Mouse (Mus musculus): ENCODE measurements at regions not wholly inside any gene's neighbourhood (a gene's known extent, or its start where the extent isn't known, plus 50 kb on each side); places are given as distances from the start of the nearest gene placed in this dataset.
A peak's percentile ranks its signal among the peaks of the same experiment; 100 is the strongest.

DNA sequence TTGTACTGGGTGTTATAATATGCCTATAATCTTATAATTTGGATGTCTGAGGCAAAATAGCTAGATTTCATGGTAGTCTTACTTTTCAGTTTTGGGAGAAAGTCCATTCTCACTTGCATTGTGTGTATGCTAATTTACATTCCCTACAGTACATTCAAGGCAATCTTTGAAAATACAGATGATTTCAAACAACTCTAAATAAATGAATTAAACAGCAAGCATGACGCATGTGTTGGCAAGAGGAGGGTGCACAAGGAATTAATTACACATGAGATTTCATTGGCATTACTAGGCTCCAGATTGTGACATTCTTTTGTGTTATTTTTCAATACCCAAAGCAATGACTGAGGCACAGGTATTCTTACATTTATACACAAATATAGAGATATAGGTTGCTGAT lies 495.2 kb upstream of the Cypt12 start:
- DNase-seq = no peak
- intact Hi-C loops (cut with DNase I) = no loop called here

DNA sequence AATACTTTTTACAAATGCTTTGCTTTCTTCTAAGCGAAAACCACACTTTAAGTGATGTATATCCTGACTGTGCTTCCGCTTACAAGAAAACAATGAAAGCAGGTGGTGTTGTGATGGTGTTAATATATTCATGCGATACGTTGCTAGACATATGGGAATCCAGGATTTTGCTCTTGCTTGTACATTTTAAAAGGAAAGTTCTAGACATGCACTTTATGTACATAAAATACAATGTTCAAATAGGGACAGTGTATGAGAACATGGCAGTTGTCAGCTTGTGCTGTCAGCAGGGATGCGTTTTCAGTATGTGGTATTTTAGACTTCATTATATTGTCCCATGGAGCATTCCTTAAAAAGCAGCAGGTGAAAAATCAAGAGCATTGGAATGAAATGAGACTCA lies 487.7 kb upstream of the Cypt12 start:
- intact Hi-C loops (cut with DNase I) = no loop called here

GRCm38 (mm10) chr3:17461365-17461764 lies 486.8 kb upstream of the Cypt12 start:
- intact Hi-C loops (cut with DNase I) = no loop called here
- no peak for DNase-seq

More for the DNA sequence above, 487.7 kb upstream of the Cypt12 start:
- no peak for DNase-seq

- intact Hi-C loops (cut with DNase I) = no loop called here
- DNase-seq = no peak
Observed at GRCm38 (mm10) chr3:17473812-17474211, 474.4 kb upstream of the Cypt12 start.

- no peak for DNase-seq
- intact Hi-C loops (cut with DNase I) = loop anchor here (5.0 kb wide), 1 partner anchor 298 kb away; no protein-coding TSS in a partner anchor
Observed at GRCm38 (mm10) chr3:17489240-17490142, 458.7 kb upstream of the Cypt12 start.

DNA sequence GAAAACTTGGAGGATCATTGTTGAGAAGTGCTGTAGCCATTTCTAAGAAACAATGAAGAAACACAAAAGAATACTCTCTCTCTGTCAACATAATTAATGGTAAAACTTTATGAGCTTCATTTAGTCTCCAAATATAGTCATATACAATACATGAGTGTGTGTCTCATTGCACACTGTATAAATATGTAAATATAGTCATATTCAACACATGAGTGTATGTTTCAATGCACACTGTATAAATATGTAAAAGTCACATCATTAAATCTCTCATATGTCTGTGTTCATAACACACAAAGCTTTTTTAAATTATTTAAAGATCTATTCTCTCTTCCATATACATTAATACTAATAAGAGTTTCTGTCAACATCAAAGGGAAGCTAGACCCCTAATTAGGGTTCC lies 457.6 kb upstream of the Cypt12 start:
- intact Hi-C loops (cut with DNase I) = no loop called here
- DNase-seq = no peak

DNA sequence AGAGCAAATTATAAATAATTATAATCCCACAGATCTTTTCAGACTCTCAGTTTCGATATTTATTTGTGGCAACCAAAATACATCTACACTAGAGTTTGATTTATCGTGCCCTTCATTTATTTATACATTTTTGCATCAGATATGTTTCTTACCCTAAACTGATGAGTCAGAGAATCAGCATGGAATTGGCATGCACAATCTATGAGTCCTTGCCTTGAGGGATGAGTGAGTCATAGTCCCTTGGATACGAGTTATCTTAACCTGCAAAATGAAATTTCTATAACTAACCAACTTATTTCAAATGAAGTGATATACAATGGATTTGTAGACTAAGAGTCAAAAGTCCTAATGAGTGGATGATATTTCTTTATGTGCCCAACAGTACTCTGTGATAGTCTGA lies 449.9 kb upstream of the Cypt12 start:
- DNase-seq = no peak
- intact Hi-C loops (cut with DNase I) = no loop called here

- DNase-seq = no peak
- intact Hi-C loops (cut with DNase I) = no loop called here
Observed at GRCm38 (mm10) chr3:17501556-17501955, 446.7 kb upstream of the Cypt12 start.

DNA sequence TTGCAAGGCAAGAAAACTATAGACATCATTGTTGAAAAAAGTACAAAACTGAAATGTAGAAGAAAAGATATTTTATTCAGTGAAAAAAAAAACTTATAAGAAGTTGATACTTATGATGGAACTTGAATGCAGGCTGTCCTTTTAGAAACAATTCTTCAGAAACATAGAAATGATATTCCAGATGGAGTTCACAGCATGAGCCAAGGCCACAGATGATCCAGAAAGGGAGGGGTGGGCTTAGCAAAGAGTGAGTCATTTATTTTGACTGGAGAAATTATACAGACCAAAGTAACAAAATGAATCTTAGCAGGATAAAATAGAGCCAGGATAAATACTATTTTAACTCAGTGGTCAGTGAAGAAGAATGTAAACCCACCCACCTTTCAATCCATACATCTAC lies 406.9 kb upstream of the Cypt12 start:
- DNase-seq = no peak
- intact Hi-C loops (cut with DNase I) = no loop called here

DNA sequence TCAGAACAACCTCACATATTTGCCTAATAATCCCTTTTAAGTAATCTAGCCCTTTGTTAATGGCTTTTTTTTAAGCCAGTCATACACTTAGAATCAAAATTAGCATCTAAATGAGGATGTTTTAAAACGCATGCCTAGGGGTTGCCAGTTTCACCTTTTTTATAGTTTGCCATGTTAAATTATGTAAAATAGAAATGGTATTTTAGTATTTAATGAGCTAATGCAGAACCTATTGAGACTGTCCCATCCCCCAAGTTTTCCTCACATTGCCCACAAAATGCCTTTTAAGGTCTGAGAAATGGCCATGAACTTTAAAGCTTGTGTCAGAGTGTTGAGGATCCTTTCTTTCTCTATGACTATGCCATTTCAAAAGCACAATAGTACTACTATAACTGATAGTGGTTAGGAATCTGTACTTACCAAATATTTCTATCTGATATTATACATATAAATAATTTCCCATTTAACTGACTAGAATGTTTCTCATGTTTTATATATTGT lies 400.6 kb upstream of the Cypt12 start:
- no peak for DNase-seq
- intact Hi-C loops (cut with DNase I) = no loop called here

GRCm38 (mm10) chr3:17582487-17582886 lies 365.7 kb upstream of the Cypt12 start:
- DNase-seq = no peak
- intact Hi-C loops (cut with DNase I) = no loop called here

GRCm38 (mm10) chr3:17589956-17590546 lies 358.2 kb upstream of the Cypt12 start:
- intact Hi-C loops (cut with DNase I) = no loop called here
- no peak for DNase-seq

DNA sequence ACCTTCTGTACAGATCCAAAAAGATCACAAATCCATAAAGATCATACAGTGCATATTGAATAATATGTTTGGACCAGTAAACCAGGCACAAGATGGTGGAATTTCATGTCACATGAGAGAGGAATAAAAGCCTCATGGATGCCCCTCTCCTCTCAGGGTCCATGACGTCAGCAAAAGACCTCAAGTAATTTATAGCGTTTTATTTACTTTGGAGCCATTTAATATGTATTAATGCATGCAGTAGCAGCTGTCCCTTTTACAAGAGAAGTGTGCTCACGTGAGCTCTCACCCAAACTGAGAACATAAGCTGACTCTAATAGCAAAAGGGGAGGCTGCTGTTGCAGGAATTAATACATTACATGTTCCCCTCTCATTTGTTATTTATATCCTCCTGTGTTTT lies 355.7 kb upstream of the Cypt12 start:
- intact Hi-C loops (cut with DNase I) = no loop called here
- no peak for DNase-seq

GRCm38 (mm10) chr3:17596365-17596764 lies 351.8 kb upstream of the Cypt12 start:
- no peak for DNase-seq
- intact Hi-C loops (cut with DNase I) = no loop called here

DNA sequence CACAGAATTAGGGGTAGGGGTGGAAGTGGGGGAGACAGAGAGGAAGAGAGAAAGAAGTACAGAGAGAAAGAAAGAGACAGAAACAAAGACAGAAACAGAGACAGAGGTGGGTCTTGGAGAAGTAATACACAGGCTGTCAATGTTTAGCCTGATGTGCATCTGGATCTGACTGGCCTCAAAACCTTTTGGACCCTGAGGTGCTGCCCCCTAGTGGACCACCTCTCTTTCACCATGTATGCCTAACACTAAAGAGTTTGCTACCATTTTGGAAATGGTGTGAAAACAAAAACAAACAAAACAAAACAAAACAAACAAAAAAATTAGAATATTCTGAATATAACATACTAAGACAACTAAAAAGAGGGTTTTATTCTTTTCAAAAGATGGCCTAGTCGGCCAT lies 334.7 kb upstream of the Cypt12 start:
- intact Hi-C loops (cut with DNase I) = loop anchor here (10.0 kb wide), 1 partner anchor 181 kb away; no protein-coding TSS in a partner anchor
- no peak for DNase-seq

DNA sequence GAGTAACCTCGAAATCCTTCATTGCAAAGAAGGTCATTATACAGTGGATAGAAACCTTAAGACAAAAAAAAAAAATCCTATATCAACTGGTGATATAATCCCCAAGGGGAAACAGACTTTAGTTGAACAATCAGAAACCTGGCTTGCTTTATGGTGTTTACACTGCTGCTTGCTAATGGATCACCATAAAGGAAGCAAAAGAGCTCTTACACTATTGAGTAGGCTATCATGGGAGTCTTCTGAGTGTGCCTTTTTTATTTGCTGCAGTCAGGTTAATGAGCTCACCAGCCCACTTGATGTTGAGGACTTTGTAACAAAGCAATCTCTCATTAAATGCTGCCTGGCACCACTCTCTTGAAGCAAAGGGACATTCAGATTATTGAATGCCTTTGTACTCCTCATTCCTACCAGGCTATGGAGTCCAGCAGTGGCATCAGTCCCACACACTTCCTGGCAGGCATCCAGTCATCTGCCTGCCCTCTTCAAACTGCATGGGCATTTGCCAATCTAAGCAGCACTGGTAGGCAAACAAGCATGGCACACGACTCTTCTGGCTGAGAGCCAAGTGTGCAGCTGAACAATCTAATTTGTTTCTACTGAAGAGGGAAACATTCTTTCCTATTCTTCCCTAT lies 331.7 kb upstream of the Cypt12 start:
- peak; percentile 60 to 71 for DNase-seq

DNA sequence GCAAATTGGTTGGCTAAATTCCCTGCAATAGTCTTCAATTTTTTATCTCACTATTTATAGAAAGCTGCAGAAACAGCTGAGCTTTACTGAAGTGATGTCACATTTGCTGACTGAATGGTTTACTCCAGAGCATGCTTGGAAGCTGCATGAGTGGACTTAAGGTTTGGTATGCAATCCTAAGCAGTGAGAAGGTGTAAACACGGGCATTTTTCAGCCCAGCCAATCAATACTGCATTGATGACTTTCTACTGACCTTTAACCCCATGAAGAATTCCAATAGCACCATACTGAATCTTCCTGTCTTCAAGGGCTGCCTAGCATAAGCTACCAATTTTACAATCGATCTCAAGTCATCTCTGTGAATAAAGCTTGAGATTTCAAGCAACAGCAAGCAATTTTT lies 328.7 kb upstream of the Cypt12 start:
- intact Hi-C loops (cut with DNase I) = loop anchor here (10.0 kb wide), 1 partner anchor 175 kb away; no protein-coding TSS in a partner anchor

More for the DNA sequence above, 331.7 kb upstream of the Cypt12 start:
- intact Hi-C loops (cut with DNase I) = loop anchor here (10.0 kb wide), 1 partner anchor 178 kb away; no protein-coding TSS in a partner anchor

DNA sequence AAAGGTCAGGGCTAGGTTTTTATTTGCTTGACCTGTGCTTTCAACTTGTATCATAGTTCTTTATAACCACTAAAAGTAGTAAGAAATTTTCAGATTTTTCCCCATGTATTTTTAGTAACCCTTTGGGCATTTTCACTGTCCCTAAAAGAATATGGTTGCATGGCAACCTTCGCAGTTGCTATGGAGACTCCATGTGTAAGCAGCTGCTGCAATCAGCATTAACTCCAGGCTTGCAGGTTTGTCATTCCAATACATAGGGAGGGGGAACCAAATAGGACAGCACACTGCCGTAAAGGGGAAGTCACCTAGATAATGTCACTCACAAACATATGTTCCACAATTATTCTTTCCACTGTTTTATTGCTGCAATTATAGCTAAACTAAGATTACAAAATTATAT lies 328.3 kb upstream of the Cypt12 start:
- intact Hi-C loops (cut with DNase I) = loop anchor here (10.0 kb wide), 1 partner anchor 175 kb away; no protein-coding TSS in a partner anchor
- DNase-seq = no peak

More for the DNA sequence above, 328.7 kb upstream of the Cypt12 start:
- DNase-seq = no peak

- intact Hi-C loops (cut with DNase I) = no loop called here
- no peak for DNase-seq
Observed at GRCm38 (mm10) chr3:17620398-17620797, 327.8 kb upstream of the Cypt12 start.

DNA sequence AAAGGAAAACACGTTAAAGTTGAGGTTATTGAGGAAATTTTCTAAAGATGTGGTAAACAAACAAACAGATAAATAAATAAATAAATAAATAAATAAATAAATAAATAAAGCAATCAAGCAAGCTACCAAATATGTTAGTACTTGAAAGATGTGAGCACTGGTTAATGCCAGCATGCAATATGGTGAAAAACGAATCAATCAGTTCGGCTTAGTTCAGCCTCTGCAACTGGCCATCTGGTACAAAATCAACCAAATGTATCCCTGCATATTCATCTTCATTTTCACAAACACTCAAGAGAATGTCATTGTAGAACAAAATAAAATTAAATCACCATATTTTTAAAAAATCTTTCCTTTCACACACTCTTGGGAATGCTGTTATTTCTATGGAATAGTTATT lies 315.7 kb upstream of the Cypt12 start:
- DNase-seq = no peak
- intact Hi-C loops (cut with DNase I) = no loop called here

DNA sequence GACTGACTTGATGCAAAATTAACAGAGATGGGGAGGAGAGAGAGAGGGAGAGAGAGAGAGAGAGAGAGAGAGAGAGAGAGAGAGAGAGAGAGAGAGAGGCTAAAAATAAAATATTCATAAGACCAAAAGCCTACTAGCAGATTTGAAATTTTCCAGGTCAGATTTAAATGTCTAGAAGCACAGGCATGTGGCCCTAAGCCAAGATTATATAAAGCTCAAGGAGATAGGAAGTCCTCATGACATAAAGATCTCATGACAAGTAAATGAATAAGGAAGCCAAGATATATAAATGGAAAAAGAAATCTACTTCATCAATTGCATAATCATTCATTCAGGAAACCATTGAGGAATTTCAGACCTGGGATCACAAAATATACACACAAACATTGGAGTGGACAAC lies 311.9 kb upstream of the Cypt12 start:
- intact Hi-C loops (cut with DNase I) = no loop called here

More for the DNA sequence above, 311.9 kb upstream of the Cypt12 start:
- no peak for DNase-seq
